Mouse (Mus musculus): Measurements from ENCODE around the gene Nebl. TPM values are rescaled to one million over a fixed set of nuclear protein-coding genes. Genes with fewer than 3 reads are reported as not detected.

The Nebl gene
- polyA plus RNA-seq, 1 experiment: 6.5 TPM

DNA sequence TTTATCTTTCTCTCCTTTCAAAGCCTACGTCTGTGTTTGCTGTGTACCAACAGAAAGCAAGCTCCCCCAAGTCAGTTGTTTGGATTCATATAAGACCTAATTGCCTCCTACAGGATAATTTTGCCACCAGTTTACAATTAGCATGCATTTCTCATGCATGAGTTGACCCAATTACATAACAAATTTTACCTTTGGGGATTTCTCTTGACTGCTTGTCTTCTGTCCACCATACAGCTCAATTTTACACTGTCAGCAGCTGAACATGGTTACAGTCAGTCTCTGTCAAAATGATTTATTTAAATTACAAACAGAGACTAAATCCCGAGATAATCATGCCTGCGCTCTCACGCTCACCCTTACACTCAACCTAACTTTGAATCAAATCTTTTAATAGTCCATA is 206.1 kb downstream of the Nebl start:
- 94% methylated on average over 4 of the region's 4 CpGs for WGBS
- H3K4me3 ChIP-seq (ENCODE audit: extremely low read depth, insufficient read depth, insufficient read length): no peak overlapping the region
- TF ChIP-seq CTCF (IDR thresholded peaks at IDR 0.05; ENCODE audit: extremely low read depth, insufficient read depth, insufficient read length, insufficient replicate concordance) (no peak), POLR2A (IDR thresholded peaks at IDR 0.05; ENCODE audit: low read depth, low read length) (no peak)
- no peaks in the 10 kb centered on the region for H3K36me3 ChIP-seq (ENCODE audit: control insufficient read depth, insufficient read depth, low read length)
- no peaks in the 10 kb centered on the region for H3K4me1 ChIP-seq (ENCODE audit: control insufficient read depth, insufficient read depth, insufficient read length)
- no peaks in the 10 kb centered on the region for H3K27me3 ChIP-seq (ENCODE audit: control insufficient read depth, insufficient read depth, low read length)
- no peak overlapping the region for H3K27ac ChIP-seq (ENCODE audit: insufficient read depth, low read length)
- DNase-seq (ENCODE audit: low read depth in 1 of 2, low spot score in 2 of 2): no peak

- Histone ChIP-seq H3K4me3 (ENCODE audit: extremely low read depth, insufficient read depth, insufficient read length) (no peak overlapping the region), H3K36me3 (ENCODE audit: control insufficient read depth, insufficient read depth, low read length) (no peaks in the 10 kb centered on the region), H3K27ac (ENCODE audit: insufficient read depth, low read length) (no peak overlapping the region), H3K4me1 (ENCODE audit: control insufficient read depth, insufficient read depth, insufficient read length) (no peaks in the 10 kb centered on the region), H3K27me3 (ENCODE audit: control insufficient read depth, insufficient read depth, low read length) (no peaks in the 10 kb centered on the region)
- DNase-seq (ENCODE audit: low read depth in 1 of 2, low spot score in 2 of 2): no peak
- TF ChIP-seq POLR2A (IDR thresholded peaks at IDR 0.05; ENCODE audit: low read depth, low read length) (no peak), CTCF (IDR thresholded peaks at IDR 0.05; ENCODE audit: extremely low read depth, insufficient read depth, insufficient read length, insufficient replicate concordance) (no peak)
- WGBS: 82% methylated on average over 10 of the region's 10 CpGs
Observed at GRCm38 (mm10) chr2:17524205-17524978, 206.9 kb downstream of the Nebl start.

DNA sequence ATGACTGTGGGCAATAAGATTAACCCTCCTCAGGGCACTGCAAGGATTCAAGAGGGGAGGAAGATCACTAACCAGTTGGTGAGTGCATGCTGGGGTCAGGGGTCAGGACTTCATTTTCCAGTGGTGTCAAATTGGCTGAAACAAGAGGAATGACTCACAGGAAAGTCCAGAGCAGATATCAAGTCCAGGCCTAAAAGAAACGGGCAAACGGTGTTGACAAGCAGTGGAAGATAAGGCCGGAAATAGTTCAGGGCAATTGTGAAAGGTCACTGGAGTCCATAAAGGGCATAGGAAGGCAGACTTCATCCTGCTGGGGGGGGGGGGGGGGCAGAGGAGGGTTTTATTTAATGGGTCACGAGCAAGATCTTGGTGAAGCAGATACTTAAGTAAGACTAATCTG is 207.5 kb downstream of the Nebl start:
- Histone ChIP-seq H3K27me3 (ENCODE audit: control insufficient read depth, insufficient read depth, low read length) (no peaks in the 10 kb centered on the region), H3K36me3 (ENCODE audit: control insufficient read depth, insufficient read depth, low read length) (no peaks in the 10 kb centered on the region), H3K27ac (ENCODE audit: insufficient read depth, low read length) (no peak overlapping the region), H3K4me1 (ENCODE audit: control insufficient read depth, insufficient read depth, insufficient read length) (no peaks in the 10 kb centered on the region), H3K4me3 (ENCODE audit: extremely low read depth, insufficient read depth, insufficient read length) (no peak overlapping the region)
- TF ChIP-seq CTCF (IDR thresholded peaks at IDR 0.05; ENCODE audit: extremely low read depth, insufficient read depth, insufficient read length, insufficient replicate concordance) (no peak), POLR2A (IDR thresholded peaks at IDR 0.05; ENCODE audit: low read depth, low read length) (no peak)
- DNase-seq (ENCODE audit: low read depth in 1 of 2, low spot score in 2 of 2): no peak
- WGBS: 75% methylated on average over 4 of the region's 4 CpGs

DNA sequence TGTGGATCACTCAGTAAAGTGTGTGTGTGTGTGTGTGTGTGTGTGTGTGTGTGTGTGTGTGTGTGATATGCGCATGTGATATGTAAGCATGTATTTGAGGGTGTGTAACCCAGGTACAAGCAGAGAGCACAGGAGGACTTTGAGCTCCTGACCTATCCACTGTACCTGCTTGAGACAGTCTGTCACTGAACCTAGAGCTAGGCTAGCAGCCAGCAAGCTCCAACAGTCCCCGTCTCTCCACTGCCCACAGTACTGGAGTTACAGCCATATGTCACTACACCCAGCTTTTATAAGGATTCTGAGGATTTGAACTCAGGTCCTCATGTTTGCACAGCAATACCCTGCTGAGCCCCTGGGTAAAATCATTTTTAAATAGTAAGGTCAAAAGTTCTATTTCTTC is 215.6 kb downstream of the Nebl start:
- Histone ChIP-seq H3K4me1 (ENCODE audit: control insufficient read depth, insufficient read depth, insufficient read length) (no peaks in the 10 kb centered on the region), H3K27me3 (ENCODE audit: control insufficient read depth, insufficient read depth, low read length) (no peaks in the 10 kb centered on the region), H3K4me3 (ENCODE audit: extremely low read depth, insufficient read depth, insufficient read length) (no peak overlapping the region), H3K27ac (ENCODE audit: insufficient read depth, low read length) (no peak overlapping the region), H3K36me3 (ENCODE audit: control insufficient read depth, insufficient read depth, low read length) (no peaks in the 10 kb centered on the region)
- 97% methylated on average over 2 of the region's 2 CpGs for WGBS
- TF ChIP-seq CTCF (IDR thresholded peaks at IDR 0.05; ENCODE audit: extremely low read depth, insufficient read depth, insufficient read length, insufficient replicate concordance) (no peak), POLR2A (IDR thresholded peaks at IDR 0.05; ENCODE audit: low read depth, low read length) (no peak)
- DNase-seq (ENCODE audit: low read depth in 1 of 2, low spot score in 2 of 2): no peak

DNA sequence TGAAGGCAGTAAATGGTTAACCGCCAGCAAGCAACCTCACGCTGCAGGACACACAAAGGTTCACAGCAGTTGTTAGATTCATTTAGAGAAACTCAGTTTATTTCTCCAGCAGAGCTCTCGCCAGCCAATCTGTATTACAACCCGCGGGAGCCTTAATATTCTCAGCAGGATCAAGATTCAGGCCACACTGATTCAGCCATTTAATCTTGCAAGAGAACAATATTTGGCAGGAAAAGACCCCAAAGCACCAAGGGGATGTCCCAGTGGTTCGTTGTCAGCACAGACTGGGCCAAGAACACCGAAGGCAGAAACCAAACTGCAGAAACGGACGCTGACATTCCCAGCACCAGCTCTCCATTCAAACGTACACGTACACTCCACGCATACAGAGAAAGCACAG is 216.5 kb downstream of the Nebl start:
- Histone ChIP-seq H3K27ac (ENCODE audit: insufficient read depth, low read length) (no peak overlapping the region), H3K4me1 (ENCODE audit: control insufficient read depth, insufficient read depth, insufficient read length) (no peaks in the 10 kb centered on the region), H3K36me3 (ENCODE audit: control insufficient read depth, insufficient read depth, low read length) (no peaks in the 10 kb centered on the region), H3K4me3 (ENCODE audit: extremely low read depth, insufficient read depth, insufficient read length) (no peak overlapping the region), H3K27me3 (ENCODE audit: control insufficient read depth, insufficient read depth, low read length) (no peaks in the 10 kb centered on the region)
- DNase-seq (ENCODE audit: low read depth in 1 of 2, low spot score in 2 of 2): no peak
- TF ChIP-seq CTCF (IDR thresholded peaks at IDR 0.05; ENCODE audit: extremely low read depth, insufficient read depth, insufficient read length, insufficient replicate concordance) (no peak), POLR2A (IDR thresholded peaks at IDR 0.05; ENCODE audit: low read depth, low read length) (no peak)
- WGBS: 87% methylated on average over 12 of the region's 12 CpGs

DNA sequence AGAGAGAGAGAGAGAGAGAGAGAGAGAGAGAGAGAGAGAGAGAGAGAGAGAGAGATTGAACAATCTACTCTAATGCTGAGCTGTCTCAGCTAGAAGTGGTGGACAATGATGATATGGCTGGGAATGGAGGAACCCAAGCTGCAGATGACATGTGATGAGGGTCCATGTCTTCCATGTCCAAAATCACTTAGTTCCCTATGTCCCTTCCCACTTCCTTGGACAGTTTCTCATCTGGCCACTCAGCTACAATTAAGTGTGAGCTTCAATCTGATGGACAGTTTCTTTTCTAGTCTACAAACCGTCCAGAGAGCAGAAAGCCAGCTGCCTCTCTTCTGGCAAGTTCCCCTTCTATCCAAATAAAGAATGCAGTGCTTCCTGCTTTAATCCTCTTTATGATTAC is 221.3 kb downstream of the Nebl start:
- Histone ChIP-seq H3K36me3 (ENCODE audit: control insufficient read depth, insufficient read depth, low read length) (no peaks in the 10 kb centered on the region), H3K27me3 (ENCODE audit: control insufficient read depth, insufficient read depth, low read length) (no peaks in the 10 kb centered on the region), H3K4me1 (ENCODE audit: control insufficient read depth, insufficient read depth, insufficient read length) (no peaks in the 10 kb centered on the region), H3K27ac (ENCODE audit: insufficient read depth, low read length) (no peak overlapping the region), H3K4me3 (ENCODE audit: extremely low read depth, insufficient read depth, insufficient read length) (no peak overlapping the region)
- DNase-seq (ENCODE audit: low read depth in 1 of 2, low spot score in 2 of 2): no peak
- TF ChIP-seq CTCF (IDR thresholded peaks at IDR 0.05; ENCODE audit: extremely low read depth, insufficient read depth, insufficient read length, insufficient replicate concordance): no peak
- no peak for TF ChIP-seq POLR2A (IDR thresholded peaks at IDR 0.05; ENCODE audit: low read depth, low read length)
- 28% methylated on average over 1 of the region's 1 CpGs for WGBS

DNA sequence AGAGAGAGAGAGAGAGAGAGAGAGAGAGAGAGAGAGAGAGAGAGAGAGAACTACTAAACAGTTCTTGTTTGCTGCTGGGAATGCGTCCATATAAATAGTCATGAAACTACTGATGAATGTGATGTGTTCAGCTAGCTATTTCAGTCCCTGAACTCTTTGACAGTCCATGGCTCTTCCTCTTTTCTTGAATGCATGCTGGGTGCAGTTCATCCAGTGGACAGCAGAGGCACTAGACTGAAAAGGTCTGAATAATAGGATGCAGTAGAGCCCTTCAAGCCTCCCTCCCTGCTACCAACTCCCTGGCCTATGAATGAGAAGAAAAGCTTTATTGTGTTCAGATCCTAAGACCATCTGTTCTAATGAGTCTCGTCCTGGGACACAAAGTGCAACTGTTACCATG is 223.9 kb downstream of the Nebl start:
- H3K27ac ChIP-seq (ENCODE audit: insufficient read depth, low read length): no peak overlapping the region
- WGBS: 87% methylated on average over 2 of the region's 2 CpGs
- no peaks in the 10 kb centered on the region for H3K4me1 ChIP-seq (ENCODE audit: control insufficient read depth, insufficient read depth, insufficient read length)
- no peaks in the 10 kb centered on the region for H3K27me3 ChIP-seq (ENCODE audit: control insufficient read depth, insufficient read depth, low read length)
- H3K36me3 ChIP-seq (ENCODE audit: control insufficient read depth, insufficient read depth, low read length): no peaks in the 10 kb centered on the region
- no peak overlapping the region for H3K4me3 ChIP-seq (ENCODE audit: extremely low read depth, insufficient read depth, insufficient read length)
- no peak for TF ChIP-seq CTCF (IDR thresholded peaks at IDR 0.05; ENCODE audit: extremely low read depth, insufficient read depth, insufficient read length, insufficient replicate concordance)
- no peak for TF ChIP-seq POLR2A (IDR thresholded peaks at IDR 0.05; ENCODE audit: low read depth, low read length)
- no peak for DNase-seq (ENCODE audit: low read depth in 1 of 2, low spot score in 2 of 2)

All from spleen, adult 2 months (tissue).